Mouse (Mus musculus): ENCODE measurements around the gene Grtp1. TPM values are rescaled to one million over a fixed set of nuclear protein-coding genes. Genes with fewer than 3 reads are reported as not detected.

The Grtp1 gene
- polyA plus RNA-seq, 1 experiment from 2014 or later, result 15.7 TPM

GRCm38 (mm10) chr8:13213479-13214268 lies 13.3 kb upstream of the Grtp1 start:
- Histone ChIP-seq H3K9me3 (ENCODE audit: control insufficient read depth, low read length) (no peaks in the 10 kb centered on the region), H3K36me3 (ENCODE audit: control insufficient read depth, insufficient read depth, low read length) (no peaks in the 10 kb centered on the region), H3K4me3 (ENCODE audit: low read depth, low read length) (no peak overlapping the region), H3K4me1 (ENCODE audit: control insufficient read depth, insufficient read depth, low read length) (peaks cover 6% of the 10 kb centered on the region; the same call in 1 of the 2 replicates), H3K9ac (ENCODE audit: low read length) (no peak overlapping the region), H3K4me2 (ENCODE audit: low read depth, severe bottlenecking) (0 out of 2 replicates have a peak overlapping the region, but pooled peaks have one; percentile 12), H3K27ac (replicated peaks; ENCODE audit: low read depth, low read length) (no peak overlapping the region), H3K27me3 (ENCODE audit: control insufficient read depth, insufficient read depth, low read length) (no peaks in the 10 kb centered on the region)
- DNase-seq (ENCODE audit: low spot score) (peak; percentile 91), ATAC-seq (ENCODE audit: insufficient number of reproducible peaks, low FRiP score, low TSS enrichment, low read depth) (peak; percentile 51)
- 31% methylated on average over 10 of the region's 10 CpGs for WGBS

GRCm38 (mm10) chr8:13209770-13210169 lies 9.3 kb upstream of the Grtp1 start:
- Histone ChIP-seq H3K9me3 (ENCODE audit: control insufficient read depth, low read length) (no peaks in the 10 kb centered on the region), H3K4me2 (ENCODE audit: low read depth, severe bottlenecking) (no peak overlapping the region), H3K27me3 (ENCODE audit: control insufficient read depth, insufficient read depth, low read length) (no peaks in the 10 kb centered on the region), H3K27ac (replicated peaks; ENCODE audit: low read depth, low read length) (no peak overlapping the region), H3K36me3 (ENCODE audit: control insufficient read depth, insufficient read depth, low read length) (no peaks in the 10 kb centered on the region), H3K9ac (ENCODE audit: low read length) (no peak overlapping the region), H3K4me3 (ENCODE audit: low read depth, low read length) (no peak overlapping the region), H3K4me1 (ENCODE audit: control insufficient read depth, insufficient read depth, low read length) (peaks cover 6% of the 10 kb centered on the region; the same call in 1 of the 2 replicates)
- ATAC-seq (ENCODE audit: insufficient number of reproducible peaks, low FRiP score, low TSS enrichment, low read depth), result no peak
- WGBS, result 32% methylated on average over 1 of the region's 1 CpGs
- DNase-seq (ENCODE audit: low spot score), result no peak

GRCm38 (mm10) chr8:13208627-13209355 lies 8.4 kb upstream of the Grtp1 start:
- no peak overlapping the region for H3K27ac ChIP-seq (replicated peaks; ENCODE audit: low read depth, low read length)
- DNase-seq (ENCODE audit: low spot score) (no peak), ATAC-seq (ENCODE audit: insufficient number of reproducible peaks, low FRiP score, low TSS enrichment, low read depth) (no peak)
- H3K4me2 ChIP-seq (ENCODE audit: low read depth, severe bottlenecking), result no peak overlapping the region
- peaks cover 6% of the 10 kb centered on the region; the same call in 1 of the 2 replicates for H3K4me1 ChIP-seq (ENCODE audit: control insufficient read depth, insufficient read depth, low read length)
- H3K27me3 ChIP-seq (ENCODE audit: control insufficient read depth, insufficient read depth, low read length), result no peaks in the 10 kb centered on the region
- H3K4me3 ChIP-seq (ENCODE audit: low read depth, low read length), result no peak overlapping the region
- H3K36me3 ChIP-seq (ENCODE audit: control insufficient read depth, insufficient read depth, low read length), result no peaks in the 10 kb centered on the region
- H3K9me3 ChIP-seq (ENCODE audit: control insufficient read depth, low read length), result no peaks in the 10 kb centered on the region
- no peak overlapping the region for H3K9ac ChIP-seq (ENCODE audit: low read length)
- whole genome bisulfite sequencing, result 38% methylated on average over 6 of the region's 6 CpGs

- Histone ChIP-seq H3K36me3 (ENCODE audit: control insufficient read depth, insufficient read depth, low read length) (no peaks in the 10 kb centered on the region), H3K4me2 (ENCODE audit: low read depth, severe bottlenecking) (no peak overlapping the region), H3K9me3 (ENCODE audit: control insufficient read depth, low read length) (no peaks in the 10 kb centered on the region), H3K27me3 (ENCODE audit: control insufficient read depth, insufficient read depth, low read length) (peaks cover 16% of the 10 kb centered on the region), H3K4me1 (ENCODE audit: control insufficient read depth, insufficient read depth, low read length) (no peaks in the 10 kb centered on the region), H3K27ac (replicated peaks; ENCODE audit: low read depth, low read length) (no peak overlapping the region), H3K4me3 (ENCODE audit: low read depth, low read length) (no peak overlapping the region), H3K9ac (ENCODE audit: low read length) (no peak overlapping the region)
- DNase-seq (ENCODE audit: low spot score) (no peak), ATAC-seq (ENCODE audit: insufficient number of reproducible peaks, low FRiP score, low TSS enrichment, low read depth) (no peak)
- 24% methylated on average over 5 of the region's 5 CpGs for WGBS
These were observed 5.9 kb upstream of the Grtp1 start for GRCm38 (mm10) chr8:13206290-13206689.

GRCm38 (mm10) chr8:13205311-13205710 lies 4.9 kb upstream of the Grtp1 start:
- DNase-seq (ENCODE audit: low spot score) (no peak), ATAC-seq (ENCODE audit: insufficient number of reproducible peaks, low FRiP score, low TSS enrichment, low read depth) (no peak)
- peaks cover 23% of the 10 kb centered on the region for H3K27me3 ChIP-seq (ENCODE audit: control insufficient read depth, insufficient read depth, low read length)
- H3K36me3 ChIP-seq (ENCODE audit: control insufficient read depth, insufficient read depth, low read length), result no peaks in the 10 kb centered on the region
- H3K4me1 ChIP-seq (ENCODE audit: control insufficient read depth, insufficient read depth, low read length), result no peaks in the 10 kb centered on the region
- H3K27ac ChIP-seq (replicated peaks; ENCODE audit: low read depth, low read length), result no peak overlapping the region
- no peak overlapping the region for H3K4me2 ChIP-seq (ENCODE audit: low read depth, severe bottlenecking)
- H3K4me3 ChIP-seq (ENCODE audit: low read depth, low read length), result no peak overlapping the region
- no peaks in the 10 kb centered on the region for H3K9me3 ChIP-seq (ENCODE audit: control insufficient read depth, low read length)
- WGBS, result 86% methylated on average over 5 of the region's 5 CpGs
- no peak overlapping the region for H3K9ac ChIP-seq (ENCODE audit: low read length)

GRCm38 (mm10) chr8:13204371-13205140 lies 4.1 kb upstream of the Grtp1 start:
- DNase-seq (ENCODE audit: low spot score), result no peak
- H3K4me2 ChIP-seq (ENCODE audit: low read depth, severe bottlenecking), result no peak overlapping the region
- H3K4me3 ChIP-seq (ENCODE audit: low read depth, low read length), result no peak overlapping the region

GRCm38 (mm10) chr8:13203472-13203871 lies 3.1 kb upstream of the Grtp1 start:
- no peaks in the 10 kb centered on the region for H3K9me3 ChIP-seq (ENCODE audit: control insufficient read depth, low read length)
- ATAC-seq (ENCODE audit: insufficient number of reproducible peaks, low FRiP score, low TSS enrichment, low read depth) (no peak), DNase-seq (ENCODE audit: low spot score) (no peak)
- WGBS, result 44% methylated on average over 1 of the region's 1 CpGs
- no peak overlapping the region for H3K9ac ChIP-seq (ENCODE audit: low read length)
- peaks cover 23% of the 10 kb centered on the region for H3K27me3 ChIP-seq (ENCODE audit: control insufficient read depth, insufficient read depth, low read length)
- no peak overlapping the region for H3K4me3 ChIP-seq (ENCODE audit: low read depth, low read length)
- no peaks in the 10 kb centered on the region for H3K36me3 ChIP-seq (ENCODE audit: control insufficient read depth, insufficient read depth, low read length)
- no peaks in the 10 kb centered on the region for H3K4me1 ChIP-seq (ENCODE audit: control insufficient read depth, insufficient read depth, low read length)
- H3K4me2 ChIP-seq (ENCODE audit: low read depth, severe bottlenecking), result no peak overlapping the region
- H3K27ac ChIP-seq (replicated peaks; ENCODE audit: low read depth, low read length), result no peak overlapping the region

More at GRCm38 (mm10) chr8:13204371-13205140, 4.1 kb upstream of the Grtp1 start:
- H3K27ac ChIP-seq (replicated peaks; ENCODE audit: low read depth, low read length), result no peak overlapping the region
- no peaks in the 10 kb centered on the region for H3K9me3 ChIP-seq (ENCODE audit: control insufficient read depth, low read length)
- ATAC-seq (ENCODE audit: insufficient number of reproducible peaks, low FRiP score, low TSS enrichment, low read depth), result no peak
- no peaks in the 10 kb centered on the region for H3K4me1 ChIP-seq (ENCODE audit: control insufficient read depth, insufficient read depth, low read length)
- 68% methylated on average over 12 of the region's 12 CpGs for WGBS
- peaks cover 23% of the 10 kb centered on the region for H3K27me3 ChIP-seq (ENCODE audit: control insufficient read depth, insufficient read depth, low read length)
- H3K36me3 ChIP-seq (ENCODE audit: control insufficient read depth, insufficient read depth, low read length), result no peaks in the 10 kb centered on the region
- no peak overlapping the region for H3K9ac ChIP-seq (ENCODE audit: low read length)

- 91% methylated on average over 3 of the region's 3 CpGs for WGBS
- Histone ChIP-seq H3K9me3 (ENCODE audit: control insufficient read depth, low read length) (no peaks in the 10 kb centered on the region), H3K36me3 (ENCODE audit: control insufficient read depth, insufficient read depth, low read length) (no peaks in the 10 kb centered on the region), H3K4me2 (ENCODE audit: low read depth, severe bottlenecking) (no peak overlapping the region), H3K4me3 (ENCODE audit: low read depth, low read length) (no peak overlapping the region), H3K27me3 (ENCODE audit: control insufficient read depth, insufficient read depth, low read length) (peaks cover 23% of the 10 kb centered on the region), H3K27ac (replicated peaks; ENCODE audit: low read depth, low read length) (no peak overlapping the region), H3K4me1 (ENCODE audit: control insufficient read depth, insufficient read depth, low read length) (no peaks in the 10 kb centered on the region), H3K9ac (ENCODE audit: low read length) (no peak overlapping the region)
- ATAC-seq (ENCODE audit: insufficient number of reproducible peaks, low FRiP score, low TSS enrichment, low read depth), result no peak
- DNase-seq (ENCODE audit: low spot score), result no peak
These were observed 2.4 kb upstream of the Grtp1 start for GRCm38 (mm10) chr8:13202806-13203205.
